Mouse (Mus musculus): ENCODE measurements around the gene Rin2. TPM values are rescaled to one million over a fixed set of nuclear protein-coding genes. Genes with fewer than 3 reads are reported as not detected.

Rin2 gene
- total and polyA plus RNA-seq, 3 experiments = 0.44 TPM; not detected in 2

- Histone ChIP-seq H3K4me3 (ENCODE audit: low read depth, low read length) (no peak overlapping the region), H3K4me1 (ENCODE audit: insufficient read depth, low read depth, low read length) (no peaks in the 10 kb centered on the region), H3K9me3 (replicated peaks) (peaks cover 52% of the 10 kb centered on the region), H3K36me3 (replicated peaks) (no peaks in the 10 kb centered on the region), H3K27me3 (ENCODE audit: insufficient read depth, low read length) (no peaks in the 10 kb centered on the region)
- no peak for TF ChIP-seq TAL1 (conservative IDR thresholded peaks at IDR 0.05; ENCODE audit: low read depth, low read length)
- no peak for TF ChIP-seq CTCF (IDR thresholded peaks at IDR 0.05; ENCODE audit: low read depth, low read length)
- no peak for TF ChIP-seq GATA2 (IDR thresholded peaks at IDR 0.05; ENCODE audit: borderline replicate concordance, low read depth, low read length)
- TF ChIP-seq POLR2AphosphoS5 (IDR thresholded peaks at IDR 0.05; ENCODE audit: insufficient replicate concordance, low read depth, low read length) = no peak
- no peak for TF ChIP-seq GATA1 (IDR thresholded peaks at IDR 0.05; ENCODE audit: borderline replicate concordance, low read length)
- DNase-seq (ENCODE audit: low spot score) (no peak), ATAC-seq (ENCODE audit: extremely low read depth, insufficient number of reproducible peaks, low FRiP score, poor library complexity, severe bottlenecking) (no peak)
Measured at GRCm38 (mm10) chr2:145742795-145743710, 68.0 kb downstream of the Rin2 start.

- H3K27me3 ChIP-seq (ENCODE audit: insufficient read depth, low read length) = no peaks in the 10 kb centered on the region
- no peak for DNase-seq (ENCODE audit: low spot score)
- no peaks in the 10 kb centered on the region for H3K36me3 ChIP-seq (replicated peaks)
- no peak overlapping the region for H3K4me3 ChIP-seq (ENCODE audit: low read depth, low read length)
- no peak; the same call in 1 of the 2 replicates for ATAC-seq (ENCODE audit: extremely low read depth, insufficient number of reproducible peaks, low FRiP score, poor library complexity, severe bottlenecking)
- peaks cover 37% of the 10 kb centered on the region for H3K9me3 ChIP-seq (replicated peaks)
- TF ChIP-seq GATA1 (IDR thresholded peaks at IDR 0.05; ENCODE audit: borderline replicate concordance, low read length) (no peak), TAL1 (conservative IDR thresholded peaks at IDR 0.05; ENCODE audit: low read depth, low read length) (no peak), POLR2AphosphoS5 (IDR thresholded peaks at IDR 0.05; ENCODE audit: insufficient replicate concordance, low read depth, low read length) (no peak), GATA2 (IDR thresholded peaks at IDR 0.05; ENCODE audit: borderline replicate concordance, low read depth, low read length) (no peak), CTCF (IDR thresholded peaks at IDR 0.05; ENCODE audit: low read depth, low read length) (no peak)
- H3K4me1 ChIP-seq (ENCODE audit: insufficient read depth, low read depth, low read length) = no peaks in the 10 kb centered on the region
Measured at GRCm38 (mm10) chr2:145746406-145746805, 71.4 kb downstream of the Rin2 start.

- ATAC-seq (ENCODE audit: extremely low read depth, insufficient number of reproducible peaks, low FRiP score, poor library complexity, severe bottlenecking) (no peak), DNase-seq (ENCODE audit: low spot score) (no peak)
- Histone ChIP-seq H3K9me3 (replicated peaks) (peaks cover 28% of the 10 kb centered on the region), H3K4me3 (ENCODE audit: low read depth, low read length) (no peak overlapping the region), H3K4me1 (ENCODE audit: insufficient read depth, low read depth, low read length) (no peaks in the 10 kb centered on the region), H3K36me3 (replicated peaks) (no peaks in the 10 kb centered on the region), H3K27me3 (ENCODE audit: insufficient read depth, low read length) (no peaks in the 10 kb centered on the region)
- TF ChIP-seq POLR2AphosphoS5 (IDR thresholded peaks at IDR 0.05; ENCODE audit: insufficient replicate concordance, low read depth, low read length) (no peak), CTCF (IDR thresholded peaks at IDR 0.05; ENCODE audit: low read depth, low read length) (no peak), TAL1 (conservative IDR thresholded peaks at IDR 0.05; ENCODE audit: low read depth, low read length) (no peak), GATA1 (IDR thresholded peaks at IDR 0.05; ENCODE audit: borderline replicate concordance, low read length) (no peak), GATA2 (IDR thresholded peaks at IDR 0.05; ENCODE audit: borderline replicate concordance, low read depth, low read length) (no peak)
Measured at GRCm38 (mm10) chr2:145749645-145750044, 74.6 kb downstream of the Rin2 start.

GRCm38 (mm10) chr2:145752572-145752971, 77.6 kb downstream of the Rin2 start:
- Histone ChIP-seq H3K27me3 (ENCODE audit: insufficient read depth, low read length) (no peaks in the 10 kb centered on the region), H3K4me1 (ENCODE audit: insufficient read depth, low read depth, low read length) (no peaks in the 10 kb centered on the region), H3K36me3 (replicated peaks) (no peaks in the 10 kb centered on the region), H3K9me3 (replicated peaks) (peaks cover 45% of the 10 kb centered on the region), H3K4me3 (ENCODE audit: low read depth, low read length) (no peak overlapping the region)
- ATAC-seq (ENCODE audit: extremely low read depth, insufficient number of reproducible peaks, low FRiP score, poor library complexity, severe bottlenecking) (no peak), DNase-seq (ENCODE audit: low spot score) (no peak)
- TF ChIP-seq GATA2 (IDR thresholded peaks at IDR 0.05; ENCODE audit: borderline replicate concordance, low read depth, low read length) = no peak
- TF ChIP-seq TAL1 (conservative IDR thresholded peaks at IDR 0.05; ENCODE audit: low read depth, low read length) = no peak
- TF ChIP-seq POLR2AphosphoS5 (IDR thresholded peaks at IDR 0.05; ENCODE audit: insufficient replicate concordance, low read depth, low read length) = no peak
- TF ChIP-seq GATA1 (IDR thresholded peaks at IDR 0.05; ENCODE audit: borderline replicate concordance, low read length) = no peak

- H3K27me3 ChIP-seq (ENCODE audit: insufficient read depth, low read length) = no peaks in the 10 kb centered on the region
- no peaks in the 10 kb centered on the region for H3K4me1 ChIP-seq (ENCODE audit: insufficient read depth, low read depth, low read length)
- H3K4me3 ChIP-seq (ENCODE audit: low read depth, low read length) = no peak overlapping the region
- TF ChIP-seq CTCF (IDR thresholded peaks at IDR 0.05; ENCODE audit: low read depth, low read length) = no peak
- TF ChIP-seq POLR2AphosphoS5 (IDR thresholded peaks at IDR 0.05; ENCODE audit: insufficient replicate concordance, low read depth, low read length) = no peak
- no peak for TF ChIP-seq GATA2 (IDR thresholded peaks at IDR 0.05; ENCODE audit: borderline replicate concordance, low read depth, low read length)
- TF ChIP-seq TAL1 (conservative IDR thresholded peaks at IDR 0.05; ENCODE audit: low read depth, low read length) = no peak
- no peak for TF ChIP-seq GATA1 (IDR thresholded peaks at IDR 0.05; ENCODE audit: borderline replicate concordance, low read length)
- ATAC-seq (ENCODE audit: extremely low read depth, insufficient number of reproducible peaks, low FRiP score, poor library complexity, severe bottlenecking) (no peak), DNase-seq (ENCODE audit: low spot score) (no peak)
- H3K36me3 ChIP-seq (replicated peaks) = no peaks in the 10 kb centered on the region
- peaks cover 47% of the 10 kb centered on the region for H3K9me3 ChIP-seq (replicated peaks)
Measured at GRCm38 (mm10) chr2:145753973-145754372, 79.0 kb downstream of the Rin2 start.

All from G1E (cell line).